Mouse (Mus musculus) brain, embryonic 14.5 days (tissue): ENCODE data around the gene Tbr1.

Experiments
- CTCF ChIP-seq: fragments of 200-500 bp; IDR thresholded peaks from 2 replicates; pipeline ENCODE4 v1.5.1; 2012; ENCODE audit warnings: inconsistent platforms, mild to moderate bottlenecking, moderate library complexity, borderline replicate concordance; ENCODE audit not compliant: insufficient read depth, insufficient read length; ENCODE audit errors: extremely low read depth
- POLR2A ChIP-seq: fragments of 200-500 bp; IDR thresholded peaks from 2 replicates; pipeline ENCODE4 v1.6.1; 2012; ENCODE audit warnings: mild to moderate bottlenecking, inconsistent platforms, borderline replicate concordance; ENCODE audit not compliant: poor library complexity, insufficient read depth, insufficient read length, severe bottlenecking; ENCODE audit errors: extremely low read depth

- TF ChIP-seq CTCF (no peak), POLR2A (no peak)
Observed at GRCm38 (mm10) chr2:61804382-61804840, 1.7 kb downstream of the Tbr1 start.
